Mouse (Mus musculus) ES-E14 (cell line): ENCODE measurements around the gene Lsm8. TPM values are rescaled to one million over a fixed set of nuclear protein-coding genes. Genes with fewer than 3 reads are reported as not detected.

ENCODE experiments used
- DNase-seq: peaks from one replicate; pipeline ENCODE4 v3.0.0-alpha.2; 2013; ENCODE audit warnings: low read depth, low spot score
- H3K27ac ChIP-seq: 2 replicates; pipeline ENCODE4 v1.5.1; 2012; ENCODE audit warnings: low read depth, mild to moderate bottlenecking, low read length, moderate library complexity, mixed read lengths; ENCODE audit not compliant: poor library complexity, insufficient read depth, severe bottlenecking
- H3K36me3 ChIP-seq: 2 replicates; pipeline ENCODE4 v1.6.1; 2012; ENCODE audit warnings: mild to moderate bottlenecking, low read length, moderate library complexity, mixed read lengths; ENCODE audit not compliant: control insufficient read depth, poor library complexity, insufficient read depth, severe bottlenecking
- H3K4me1 ChIP-seq, 2 experiments: fragments of 150-350 bp in 1 of 2; sonication (generic) in 1 of 2; 2 replicates each; pipeline ENCODE4 v1.6.1; 2012; ENCODE audit warnings: low read length in 2 of 2, mild to moderate bottlenecking in 1 of 2, mixed read lengths in 1 of 2; ENCODE audit not compliant: control insufficient read depth in 2 of 2, insufficient read depth in 2 of 2, poor library complexity in 1 of 2
- H3K4me3 ChIP-seq, 2 experiments: fragments of 150-350 bp in 1 of 2; sonication (generic) in 1 of 2; 2 replicates each; pipeline ENCODE4 v1.5.1; 2012; ENCODE audit warnings: low read length in 2 of 2, low read depth in 1 of 2, mild to moderate bottlenecking in 1 of 2, mixed read lengths in 1 of 2; ENCODE audit not compliant: insufficient read depth in 1 of 2, poor library complexity in 1 of 2, severe bottlenecking in 1 of 2
- H3K9ac ChIP-seq: 2 replicates; pipeline ENCODE4 v1.6.1; 2012; ENCODE audit warnings: low read depth, mild to moderate bottlenecking, low read length, mixed read lengths; ENCODE audit not compliant: poor library complexity, insufficient read depth, severe bottlenecking
- H3K9me3 ChIP-seq: fragments of 150-350 bp; sonication (generic); 2 replicates; pipeline ENCODE4 v1.6.1; 2012; ENCODE audit warnings: low read depth, mild to moderate bottlenecking, low read length; ENCODE audit not compliant: control insufficient read depth, insufficient read depth
- CHD2 ChIP-seq: IDR thresholded peaks from 2 replicates; pipeline ENCODE4 v1.6.1; 2014; ENCODE audit warnings: mild to moderate bottlenecking, low read depth, low read length, inconsistent platforms
- HCFC1 ChIP-seq: IDR thresholded peaks from 2 replicates; pipeline ENCODE4 v1.6.1; 2012; ENCODE audit warnings: low read length, inconsistent platforms, borderline replicate concordance; ENCODE audit not compliant: insufficient read depth
- MAFK ChIP-seq: IDR thresholded peaks from 2 replicates; pipeline ENCODE4 v1.6.1; 2014; ENCODE audit warnings: mild to moderate bottlenecking, low read depth, low read length, inconsistent platforms; ENCODE audit not compliant: insufficient read depth
- ZC3H11A ChIP-seq: IDR thresholded peaks from 2 replicates; pipeline ENCODE4 v1.6.1; 2012; ENCODE audit warnings: low read depth, mild to moderate bottlenecking, inconsistent platforms, low read length, borderline replicate concordance
- ZNF384 ChIP-seq: IDR thresholded peaks from 2 replicates; pipeline ENCODE4 v1.6.1; 2012; ENCODE audit warnings: low read depth, low read length, inconsistent platforms
- in situ Hi-C, 2 experiments: fragments of 600-800 bp; cut with MboI; formaldehyde crosslinking; loops; one replicate each; pipeline ENCODE4 v1.15.1; 2025; ENCODE audit warnings: low sequenced_read_pairs in 2 of 2, inconsistent platforms in 1 of 2; ENCODE audit not compliant: unreplicated experiment in 2 of 2
- total RNA-seq: library from RNA; depleted of rRNA; stranded (reverse); fragments of 300-350 nt; gene quantifications from 2 replicates; pipeline ENCODE4 v1.2.3, GENCODE M21; 2012; rRNA removed

Lsm8 gene
- total RNA-seq, 1 experiment = 68.5 TPM

GRCm38 (mm10) chr6:18894142-18894541 lies 45.8 kb downstream of the Lsm8 start:
- in situ Hi-C loops = no loop called here
- Histone ChIP-seq H3K4me3 (no peak overlapping the region), H3K9me3 (no peaks in the 10 kb centered on the region), H3K36me3 (no peaks in the 10 kb centered on the region), H3K4me1 (no peaks in the 10 kb centered on the region), H3K9ac (no peak overlapping the region), H3K27ac (no peak overlapping the region)
- no peak for TF ChIP-seq HCFC1
- TF ChIP-seq ZNF384 = no peak
- no peak for TF ChIP-seq ZC3H11A
- no peak for TF ChIP-seq MAFK
- no peak for TF ChIP-seq CHD2
- DNase-seq = no peak

Other genes starting within 250 kb of the Lsm8 start
- not detected in 2 replicates for gene Ankrd7, start 17.7 kb downstream of the Lsm8 start, total RNA-seq